10 mouse cellular contexts compared by ENCODE assay signal in genomic region chr2:120402813-120403212, GRCm38 (mm10). TPM values are rescaled to one million over a fixed set of nuclear protein-coding genes. Genes with fewer than 3 reads are reported as not detected.
DNase-seq lines count a peak whose midpoint lies in the region; ATAC-seq and TF ChIP-seq lines count a peak whose summit lies in the region.
"Had no signal": no experiment of that assay in that cellular context is flagged by ENCODE, and none has a peak within 500 bp of the region (broad histone marks: within the 10 kb centered on the region; RNA-seq: fewer than 3 reads in every experiment).

No protein-coding gene starts in this region.

- TF ChIP-seq EP300 in heart, postnatal 0 days (IDR thresholded peaks at IDR 0.05; ENCODE audit: low read depth), result no peak

- 0 out of 2 replicates have a peak, but pooled peaks cover 3% of the 10 kb centered on the region for H3K36me3 ChIP-seq in heart, postnatal 0 days (replicated peaks; ENCODE audit: control insufficient read depth, insufficient read depth, low read length)
- 0 out of 2 replicates have a peak, but pooled peaks cover 6% of the 10 kb centered on the region for H3K36me3 ChIP-seq in hindbrain, embryonic 14.5 days (replicated peaks; ENCODE audit: control insufficient read depth, insufficient read depth)
- H3K36me3 ChIP-seq in midbrain, embryonic 13.5 days, result no peaks in the 10 kb centered on the region

- no peak for ATAC-seq in heart, postnatal 0 days (ENCODE audit: insufficient read depth, low read depth)
- no peak for ATAC-seq in hindbrain, embryonic 14.5 days (ENCODE audit: low FRiP score)
- no peak for ATAC-seq in midbrain, embryonic 13.5 days
- ATAC-seq in granulocyte monocyte progenitor cell, adult 5-6 weeks (replicated peaks; ENCODE audit: poor library complexity, severe bottlenecking), result no peak

- no peaks in the 10 kb centered on the region for H3K9me3 ChIP-seq in heart, postnatal 0 days (replicated peaks; ENCODE audit: control insufficient read depth, low read length)
- H3K9me3 ChIP-seq in hindbrain, embryonic 14.5 days (ENCODE audit: control insufficient read depth, low read length), result no peaks in the 10 kb centered on the region
- peaks cover 6% of the 10 kb centered on the region; the same call in 1 of the 2 replicates for H3K9me3 ChIP-seq in midbrain, embryonic 13.5 days

- no peak for DNase-seq in heart, postnatal 0 days (ENCODE audit: low spot score)
- no peak for DNase-seq in heart, postnatal 14 days
- DNase-seq in R1 (ENCODE audit: low read depth, low spot score), result peak; percentile 20
- no peak for DNase-seq in hindbrain, embryonic 14.5 days (ENCODE audit: low spot score)
- no peak for DNase-seq in layer of hippocampus, postnatal 36 days
- no peak for DNase-seq in right cerebral cortex, postnatal 14 days
- DNase-seq: lung, postnatal 10 days; thymus, postnatal 25 days had no signal

- H3K27me3 ChIP-seq in heart, postnatal 0 days (ENCODE audit: control insufficient read depth, insufficient read depth, low read length), result no peaks in the 10 kb centered on the region
- H3K27me3 ChIP-seq in hindbrain, embryonic 14.5 days (ENCODE audit: control insufficient read depth, insufficient read depth, low read length), result no peaks in the 10 kb centered on the region
- H3K27me3 ChIP-seq in midbrain, embryonic 13.5 days, result no peaks in the 10 kb centered on the region

- 30% methylated on average over 3 of the region's 3 CpGs for WGBS in heart, postnatal 0 days
- WGBS in hindbrain, embryonic 14.5 days, result 59% methylated on average over 3 of the region's 3 CpGs
- 68% methylated on average over 3 of the region's 3 CpGs for WGBS in midbrain, embryonic 13.5 days

- H3K4me3 ChIP-seq in heart, postnatal 0 days (ENCODE audit: low read depth, low read length), result peak overlapping the region; percentile 84
- H3K4me3 ChIP-seq in hindbrain, embryonic 14.5 days (replicated peaks; ENCODE audit: low read length), result peak overlapping the region; percentile 86
- H3K4me3 ChIP-seq in midbrain, embryonic 13.5 days (replicated peaks), result peak overlapping the region; percentile 80

- no peak overlapping the region for H3K27ac ChIP-seq in heart, postnatal 0 days (ENCODE audit: low read depth)
- H3K27ac ChIP-seq in hindbrain, embryonic 14.5 days, result no peak overlapping the region
- no peak overlapping the region for H3K27ac ChIP-seq in midbrain, embryonic 13.5 days

- no peak for TF ChIP-seq CTCF in heart, postnatal 0 days (IDR thresholded peaks at IDR 0.05; ENCODE audit: low read depth)

- H3K4me1 ChIP-seq in heart, postnatal 0 days (ENCODE audit: control insufficient read depth, insufficient read depth), result peaks cover 19% of the 10 kb centered on the region
- peaks cover 22% of the 10 kb centered on the region for H3K4me1 ChIP-seq in hindbrain, embryonic 14.5 days (replicated peaks; ENCODE audit: control insufficient read depth, insufficient read depth, low read length)
- H3K4me1 ChIP-seq in midbrain, embryonic 13.5 days (replicated peaks), result peaks cover 24% of the 10 kb centered on the region

- H3K9ac ChIP-seq in heart, postnatal 0 days (replicated peaks; ENCODE audit: low read depth, low read length), result no peak overlapping the region; the same call in 1 of the 2 replicates
- H3K9ac ChIP-seq in hindbrain, embryonic 14.5 days, result peak overlapping the region; percentile 75
- peak overlapping the region; percentile 77; the same call in 1 of the 2 replicates for H3K9ac ChIP-seq in midbrain, embryonic 13.5 days (replicated peaks)

- H3K4me2 ChIP-seq in heart, postnatal 0 days (ENCODE audit: low read depth, low read length), result peak overlapping the region; percentile 80
- peak overlapping the region; percentile 79 for H3K4me2 ChIP-seq in hindbrain, embryonic 14.5 days (replicated peaks)
- H3K4me2 ChIP-seq in midbrain, embryonic 13.5 days (replicated peaks), result peak overlapping the region; percentile 58

- intact Hi-C loops in heart, postnatal 14 days (cut with DNase I), result no loop called here

RNA-seq across cellular contexts. Expression of gene Ganc, which starts 0.9 kb away (rescaled TPM):
- total RNA-seq in heart, postnatal 0 days (2014; rRNA removed; ENCODE audit: low replicate concordance), result 9.2 and 20.2 TPM in 2 replicates
- polyA plus RNA-seq in heart, postnatal 0 days (2015; fragmentation: Nextera tagmentation; extraction: Ambion mirVana), result 13.8 and 14.8 TPM in 2 replicates
- 10 to 100 TPM; 23.4 to 23.5 TPM for total RNA-seq in heart, postnatal 14 days (2021)
- polyA plus RNA-seq in hindbrain, embryonic 14.5 days (2014; fragmentation: Nextera tagmentation; extraction: Ambion mirVana), result 7.9 and 8.7 TPM in 2 replicates
- polyA plus RNA-seq in midbrain, embryonic 13.5 days (2015; fragmentation: Nextera tagmentation; extraction: Ambion mirVana), result 9.4 and 9.5 TPM in 2 replicates
- total RNA-seq in layer of hippocampus, postnatal 36 days (2021), result 10 to 100 TPM; 11.0 to 11.1 TPM
- total RNA-seq in granulocyte monocyte progenitor cell, adult 5-6 weeks (2014; fragmentation: Nextera tagmentation), result 16.9 and 36.3 TPM in 2 replicates
- total RNA-seq in granulocyte monocyte progenitor cell, adult 5-6 weeks (2017), result 20.1 and 33.1 TPM in 2 replicates

RNA-seq across cellular contexts. Expression of gene Tmem87a, which starts 1.1 kb away (rescaled TPM):
- 23.0 and 25.2 TPM in 2 replicates for total RNA-seq in heart, postnatal 0 days (2014; rRNA removed; ENCODE audit: low replicate concordance)
- polyA plus RNA-seq in heart, postnatal 0 days (2015; fragmentation: Nextera tagmentation; extraction: Ambion mirVana), result 4.0 and 6.2 TPM in 2 replicates
- total RNA-seq in heart, postnatal 14 days (2021), result 10 to 100 TPM; 19.1 to 19.7 TPM
- polyA plus RNA-seq in hindbrain, embryonic 14.5 days (2014; fragmentation: Nextera tagmentation; extraction: Ambion mirVana), result 8.9 and 10.6 TPM in 2 replicates
- 7.7 and 10.2 TPM in 2 replicates for polyA plus RNA-seq in midbrain, embryonic 13.5 days (2015; fragmentation: Nextera tagmentation; extraction: Ambion mirVana)
- 10 to 100 TPM; 41.2 to 43.8 TPM for total RNA-seq in layer of hippocampus, postnatal 36 days (2021)
- total RNA-seq in granulocyte monocyte progenitor cell, adult 5-6 weeks (2014; fragmentation: Nextera tagmentation), result 24.8 and 27.8 TPM in 2 replicates
- 52.1 and 74.8 TPM in 2 replicates for total RNA-seq in granulocyte monocyte progenitor cell, adult 5-6 weeks (2017)

RNA-seq across cellular contexts. Expression of gene Vps39, which starts 49.9 kb away (rescaled TPM):
- 22.7 and 75.7 TPM in 2 replicates for total RNA-seq in heart, postnatal 0 days (2014; rRNA removed; ENCODE audit: low replicate concordance)
- polyA plus RNA-seq in heart, postnatal 0 days (2015; fragmentation: Nextera tagmentation; extraction: Ambion mirVana), result 13.2 and 14.3 TPM in 2 replicates
- total RNA-seq in heart, postnatal 14 days (2021), result 10 to 100 TPM; 26.4 to 28.9 TPM
- 48.3 and 49.9 TPM in 2 replicates for polyA plus RNA-seq in hindbrain, embryonic 14.5 days (2014; fragmentation: Nextera tagmentation; extraction: Ambion mirVana)
- polyA plus RNA-seq in midbrain, embryonic 13.5 days (2015; fragmentation: Nextera tagmentation; extraction: Ambion mirVana), result 47.9 and 49.4 TPM in 2 replicates
- 10 to 100 TPM; 77.2 to 79.9 TPM for total RNA-seq in layer of hippocampus, postnatal 36 days (2021)
- total RNA-seq in granulocyte monocyte progenitor cell, adult 5-6 weeks (2014; fragmentation: Nextera tagmentation), result 30.1 and 55.0 TPM in 2 replicates
- 37.1 and 39.2 TPM in 2 replicates for total RNA-seq in granulocyte monocyte progenitor cell, adult 5-6 weeks (2017)

RNA-seq across cellular contexts. Expression of gene Capn3, which starts 53.0 kb away (rescaled TPM):
- 0.81 and 1.8 TPM in 2 replicates for total RNA-seq in heart, postnatal 0 days (2014; rRNA removed; ENCODE audit: low replicate concordance)
- 0.77 and 1.6 TPM in 2 replicates for polyA plus RNA-seq in heart, postnatal 0 days (2015; fragmentation: Nextera tagmentation; extraction: Ambion mirVana)
- total RNA-seq in heart, postnatal 14 days (2021), result 1 to 10 TPM; 2.0 to 2.9 TPM
- polyA plus RNA-seq in hindbrain, embryonic 14.5 days (2014; fragmentation: Nextera tagmentation; extraction: Ambion mirVana), result 0.64 and 1.7 TPM in 2 replicates
- 1.7 and 2.3 TPM in 2 replicates for polyA plus RNA-seq in midbrain, embryonic 13.5 days (2015; fragmentation: Nextera tagmentation; extraction: Ambion mirVana)
- total RNA-seq in layer of hippocampus, postnatal 36 days (2021), result 10 to 100 TPM; 19.2 to 22.5 TPM
- 1.4 TPM in 1 of 2 replicates, not detected in the other for total RNA-seq in granulocyte monocyte progenitor cell, adult 5-6 weeks (2014; fragmentation: Nextera tagmentation)
- total RNA-seq in granulocyte monocyte progenitor cell, adult 5-6 weeks (2017), result 1.4 and 1.6 TPM in 2 replicates
